Mouse (Mus musculus) gastrocnemius, adult 2 months (tissue): ENCODE measurements at regions not wholly inside any gene's neighbourhood (a gene's known extent, or its start where the extent isn't known, plus 50 kb on each side); places are given as distances from the start of the nearest gene placed in this dataset.

ENCODE experiments used
- DNase-seq: peaks from one replicate; pipeline ENCODE4 v3.0.0; 2022
- H3K27ac ChIP-seq: fragments of 200-600 bp; 2 replicates; pipeline ENCODE4 v1.8.1; 2022; ENCODE audit warnings: mild to moderate bottlenecking
- H3K4me3 ChIP-seq: fragments of 200-600 bp; 2 replicates; pipeline ENCODE4 v1.8.1; 2022; ENCODE audit warnings: mild to moderate bottlenecking, moderate library complexity
- CTCF ChIP-seq: fragments of 200-600 bp; IDR thresholded peaks from 2 replicates; pipeline ENCODE4 v1.8.1; 2022; ENCODE audit warnings: antibody characterized with exemption, mild to moderate bottlenecking, moderate library complexity
- intact Hi-C: fragments of 180-260 bp; cut with DNase I; formaldehyde crosslinking; loops from one replicate; pipeline ENCODE4 v1.15.1; 2025

DNA sequence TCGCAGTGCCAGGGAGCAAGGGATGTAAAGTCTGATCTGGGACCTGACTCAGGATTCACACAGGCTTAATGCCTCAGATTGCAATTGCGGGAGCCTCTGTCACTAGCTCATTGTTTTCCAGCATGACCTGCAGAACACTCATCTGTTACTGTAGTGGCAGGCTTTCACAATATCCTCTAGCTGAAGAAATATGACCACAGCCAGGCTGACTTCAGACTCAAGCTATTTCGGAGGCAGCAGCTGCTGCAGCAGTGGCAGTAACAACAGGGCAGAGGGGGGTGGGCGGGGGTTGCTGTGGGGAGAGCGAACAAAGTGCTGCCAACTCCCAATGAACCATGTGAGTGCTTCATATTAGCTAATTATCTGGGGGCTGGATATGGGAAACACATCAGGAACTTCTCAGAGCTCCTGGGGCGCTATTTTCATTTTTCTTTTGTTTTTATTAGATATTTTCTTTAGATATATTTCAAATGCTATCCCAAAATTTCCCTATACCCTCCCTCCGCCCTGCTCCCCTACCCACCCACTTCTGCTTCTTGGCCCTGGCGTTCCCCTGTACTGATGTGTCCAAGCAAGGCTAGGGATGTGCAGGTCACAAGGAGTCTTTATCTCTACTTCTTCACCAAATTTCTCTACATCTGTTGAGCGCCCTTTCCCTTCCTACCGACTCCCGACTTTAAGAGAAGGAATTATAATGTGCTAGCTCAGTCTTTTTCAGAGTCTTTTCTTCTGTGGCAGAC lies 242.5 kb upstream of the Dab2 start:
- Histone ChIP-seq H3K27ac (no peak overlapping the region), H3K4me3 (peak overlapping the region; percentile 41)
- intact Hi-C loops = no loop called here
- no peak for TF ChIP-seq CTCF
- DNase-seq = peak; percentile 29

DNA sequence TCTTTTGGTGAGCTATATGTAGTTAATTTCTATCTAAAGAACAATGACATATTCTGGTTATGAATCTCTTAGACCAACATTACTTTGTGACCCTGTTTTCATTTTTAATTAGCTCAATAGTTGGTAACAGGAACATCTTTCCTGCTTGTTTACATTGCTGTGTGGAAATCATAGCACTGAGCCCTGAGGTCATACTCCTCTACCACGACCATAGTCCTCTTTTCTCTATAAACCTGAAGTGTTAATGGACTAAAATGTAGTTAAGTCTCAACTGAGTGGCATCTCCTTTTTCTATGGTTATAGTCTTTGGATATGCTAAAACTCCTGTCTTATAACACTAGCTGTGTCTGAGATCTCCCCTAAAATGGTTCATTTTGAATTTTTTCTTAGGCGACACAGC lies 240.2 kb upstream of the Dab2 start:
- H3K4me3 ChIP-seq = no peak overlapping the region
- no peak for DNase-seq
- no peak overlapping the region for H3K27ac ChIP-seq
- intact Hi-C loops = no loop called here
- TF ChIP-seq CTCF = no peak

DNA sequence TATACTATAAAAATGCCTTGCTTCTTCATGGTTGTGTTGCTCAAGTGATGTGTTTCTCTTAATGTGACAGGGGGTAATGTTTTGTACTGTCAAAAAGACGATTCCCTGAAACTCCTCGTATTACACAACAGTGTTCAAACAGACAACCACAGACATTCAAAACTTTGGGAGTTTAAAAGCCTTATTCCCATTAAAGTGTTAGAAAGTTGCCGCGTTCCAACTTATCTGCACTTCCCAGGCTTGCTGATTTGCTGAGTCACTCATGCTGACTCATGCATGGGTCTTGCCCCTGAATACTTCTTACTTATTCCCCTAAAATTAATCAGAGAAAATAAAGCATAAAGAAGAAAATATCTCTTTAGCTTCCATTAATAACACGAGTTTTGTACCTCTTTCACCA lies 239.8 kb upstream of the Dab2 start:
- Histone ChIP-seq H3K27ac (no peak overlapping the region), H3K4me3 (no peak overlapping the region)
- no peak for TF ChIP-seq CTCF
- intact Hi-C loops = no loop called here
- DNase-seq = no peak

DNA sequence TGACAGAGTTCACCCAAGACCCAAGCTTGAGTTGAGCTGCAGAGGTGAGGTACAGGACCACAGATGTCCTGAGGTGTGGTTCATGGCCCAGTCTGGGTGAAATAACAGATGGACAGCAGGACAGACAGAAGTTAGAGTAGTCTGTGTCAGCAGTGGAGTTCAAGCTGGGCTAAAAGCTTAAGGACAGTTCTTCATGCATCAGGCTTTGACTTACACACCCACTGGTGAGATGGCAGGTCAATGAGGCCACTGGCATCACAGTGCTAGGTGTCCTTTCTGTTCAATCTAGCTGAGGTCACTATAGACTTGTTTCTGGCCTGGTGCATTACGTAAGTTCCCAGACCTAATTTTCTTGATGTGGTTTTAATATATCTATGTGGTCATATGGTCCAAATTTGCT lies 238.9 kb upstream of the Dab2 start:
- TF ChIP-seq CTCF = no peak
- Histone ChIP-seq H3K4me3 (no peak overlapping the region), H3K27ac (no peak overlapping the region)
- no peak for DNase-seq
- intact Hi-C loops = no loop called here

DNA sequence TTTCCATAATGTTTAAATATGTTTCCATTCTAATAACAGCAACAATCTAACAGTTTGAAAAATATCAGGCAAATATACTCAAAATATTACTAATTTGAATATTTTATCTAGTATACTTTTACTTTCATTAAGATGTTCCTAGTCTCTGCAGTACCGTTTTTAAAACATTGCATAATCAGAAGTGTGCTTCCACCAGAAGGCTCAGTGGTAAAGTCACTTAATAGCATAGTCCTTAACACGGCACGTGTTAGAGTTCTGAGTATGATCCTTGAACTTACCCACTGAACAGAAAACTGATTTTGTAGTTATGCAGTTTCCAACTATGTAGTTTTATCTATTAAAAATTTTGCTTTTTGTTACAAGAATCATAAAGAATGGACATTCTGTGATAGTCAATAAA lies 234.5 kb upstream of the Dab2 start:
- Histone ChIP-seq H3K4me3 (no peak overlapping the region), H3K27ac (no peak overlapping the region)
- no peak for DNase-seq
- TF ChIP-seq CTCF = no peak
- intact Hi-C loops = no loop called here

DNA sequence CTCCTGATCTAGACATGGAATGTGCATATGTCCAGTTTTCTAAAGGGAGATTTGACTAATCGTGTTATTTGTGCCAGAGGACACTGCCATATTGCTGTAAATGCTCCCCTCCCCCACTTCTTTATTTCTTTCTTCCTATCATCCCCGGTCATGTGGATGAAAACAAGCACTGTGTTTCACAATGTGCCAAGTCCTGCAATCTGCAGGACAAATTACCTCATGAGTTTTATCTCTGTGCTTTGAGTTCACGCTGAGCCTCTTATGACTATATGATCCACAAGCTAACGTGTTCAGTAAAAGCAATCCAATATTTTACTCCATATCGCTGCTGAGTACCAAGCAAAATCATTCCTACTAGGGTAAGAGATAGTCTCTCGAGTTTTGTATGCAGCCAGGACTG lies 232.2 kb upstream of the Dab2 start:
- intact Hi-C loops = no loop called here
- no peak for DNase-seq
- no peak for TF ChIP-seq CTCF
- Histone ChIP-seq H3K4me3 (no peak overlapping the region), H3K27ac (no peak overlapping the region)

DNA sequence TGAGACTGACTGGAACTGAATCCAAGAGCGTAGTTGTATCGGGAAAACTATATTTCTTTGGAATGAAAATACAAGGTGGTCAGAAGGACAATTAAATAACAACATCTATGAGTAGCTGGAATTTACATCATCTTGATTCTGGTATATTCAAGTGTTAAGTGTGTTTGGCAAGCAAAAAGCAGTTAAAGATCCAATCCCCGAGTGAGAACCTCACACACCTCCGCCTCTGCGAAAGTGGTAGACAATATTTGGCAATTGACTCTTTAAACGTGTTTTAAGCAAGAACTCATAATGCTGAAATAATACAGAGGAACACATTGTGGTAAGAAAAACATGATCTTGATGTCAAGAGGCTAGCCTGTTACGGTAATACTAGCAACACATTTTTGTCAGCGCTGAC lies 231.2 kb upstream of the Dab2 start:
- DNase-seq = no peak
- intact Hi-C loops = no loop called here
- Histone ChIP-seq H3K4me3 (no peak overlapping the region), H3K27ac (no peak overlapping the region)
- no peak for TF ChIP-seq CTCF

DNA sequence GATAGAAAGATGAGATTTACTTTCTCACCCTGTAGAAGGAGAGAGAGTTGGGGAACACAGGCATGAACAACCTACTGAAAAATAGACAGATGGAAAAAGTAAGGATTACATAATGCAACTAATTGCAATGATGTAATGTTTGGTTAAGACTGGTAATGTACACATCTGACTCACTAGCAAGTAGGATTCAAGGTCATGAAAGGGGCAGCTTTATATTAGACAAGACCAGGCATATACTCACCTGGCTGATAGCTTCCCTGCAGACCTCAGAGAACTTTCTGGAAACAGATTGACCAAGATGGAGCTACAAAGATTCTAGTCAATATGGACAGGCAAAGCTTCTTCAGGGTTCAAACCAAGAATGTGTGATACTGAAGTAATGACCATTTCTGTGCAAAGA lies 227.7 kb upstream of the Dab2 start:
- Histone ChIP-seq H3K4me3 (no peak overlapping the region), H3K27ac (no peak overlapping the region)
- no peak for DNase-seq
- TF ChIP-seq CTCF = no peak
- intact Hi-C loops = no loop called here

DNA sequence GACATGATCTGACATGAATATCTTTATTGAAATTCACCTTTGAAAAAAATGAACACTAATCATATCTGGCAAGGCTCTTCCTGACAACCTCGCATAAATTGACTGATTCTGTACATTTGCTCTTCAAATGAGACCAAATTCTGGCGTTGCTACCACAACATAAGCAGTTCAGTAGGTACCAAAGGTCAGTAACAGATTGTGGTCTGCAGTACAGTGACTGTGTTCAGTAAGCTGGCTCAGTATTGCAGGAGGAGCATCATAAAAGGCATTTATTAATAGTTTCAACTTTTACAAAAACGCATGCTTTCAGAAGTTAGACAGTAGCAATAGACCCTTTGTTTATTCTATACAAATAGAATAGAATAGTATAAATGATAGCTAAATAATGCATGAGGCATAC lies 226.7 kb upstream of the Dab2 start:
- H3K27ac ChIP-seq = no peak overlapping the region
- DNase-seq = no peak
- H3K4me3 ChIP-seq = no peak overlapping the region
- intact Hi-C loops = no loop called here
- TF ChIP-seq CTCF = no peak

DNA sequence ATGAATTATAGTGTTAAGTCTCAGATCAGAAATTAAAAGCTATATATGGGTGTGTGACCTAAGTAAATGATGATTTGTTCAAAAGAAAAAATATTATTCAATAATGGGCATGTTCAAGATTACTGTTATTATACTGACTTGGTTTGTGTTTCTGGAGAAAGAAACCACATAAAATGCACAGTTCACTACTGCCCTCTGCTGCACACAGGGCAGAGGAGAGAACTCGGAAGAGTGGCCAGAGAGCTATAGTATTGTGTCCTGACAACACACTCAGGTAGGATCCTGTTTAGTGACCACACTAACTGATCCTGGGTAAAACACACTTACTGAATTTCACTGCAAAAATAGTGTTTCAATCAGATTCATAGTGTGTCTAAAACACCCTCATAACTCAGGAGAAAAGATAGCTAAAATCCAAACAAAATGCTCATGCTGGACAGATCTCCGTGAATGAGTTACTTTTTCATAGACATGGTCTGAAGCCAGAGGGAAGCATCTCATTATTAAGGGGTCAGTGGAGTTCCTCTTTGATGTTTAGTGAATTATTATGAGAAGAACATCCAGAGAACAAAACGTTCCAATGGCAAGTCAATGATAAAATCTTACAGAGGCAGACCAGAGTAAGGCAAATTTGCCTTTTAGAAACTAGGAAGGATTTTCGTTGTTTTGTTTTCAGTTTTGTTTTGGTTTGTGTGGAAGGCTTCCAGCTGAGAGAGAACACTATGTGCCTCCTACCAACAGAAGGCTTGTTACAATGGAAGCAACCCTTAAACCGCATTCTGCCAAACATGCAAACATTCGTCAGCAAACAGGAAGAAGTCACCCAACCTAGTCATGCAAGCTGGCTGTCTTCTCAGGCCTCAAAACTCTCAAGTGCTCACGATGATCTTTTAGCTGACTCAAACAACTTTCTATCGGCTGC lies 218.6 kb upstream of the Dab2 start:
- peak; percentile 78 for TF ChIP-seq CTCF
- DNase-seq = peak; percentile 48
- intact Hi-C loops = no loop called here
- peak overlapping the region; percentile 48 for H3K4me3 ChIP-seq
- peak overlapping the region; percentile 66 for H3K27ac ChIP-seq

DNA sequence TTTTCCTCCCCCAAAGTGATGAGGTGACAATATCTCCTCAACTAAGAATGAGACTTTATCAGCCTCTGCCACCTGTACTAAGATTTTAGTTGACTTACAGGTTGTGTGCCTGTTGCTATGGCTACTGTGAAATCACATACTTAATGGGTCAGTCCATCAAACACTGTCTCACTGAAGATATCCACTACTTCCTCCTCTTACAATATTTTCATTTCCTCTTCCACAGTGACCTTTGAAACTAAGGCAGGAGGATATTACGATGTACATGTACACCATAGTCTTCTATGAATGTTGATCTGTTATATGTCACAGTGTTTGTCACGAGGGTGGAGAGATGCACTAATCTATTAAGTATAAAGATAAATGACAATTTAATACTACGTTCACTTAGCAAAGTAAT lies 212.4 kb upstream of the Dab2 start:
- no peak for DNase-seq
- no peak overlapping the region for H3K27ac ChIP-seq
- intact Hi-C loops = no loop called here
- no peak for TF ChIP-seq CTCF
- H3K4me3 ChIP-seq = no peak overlapping the region

DNA sequence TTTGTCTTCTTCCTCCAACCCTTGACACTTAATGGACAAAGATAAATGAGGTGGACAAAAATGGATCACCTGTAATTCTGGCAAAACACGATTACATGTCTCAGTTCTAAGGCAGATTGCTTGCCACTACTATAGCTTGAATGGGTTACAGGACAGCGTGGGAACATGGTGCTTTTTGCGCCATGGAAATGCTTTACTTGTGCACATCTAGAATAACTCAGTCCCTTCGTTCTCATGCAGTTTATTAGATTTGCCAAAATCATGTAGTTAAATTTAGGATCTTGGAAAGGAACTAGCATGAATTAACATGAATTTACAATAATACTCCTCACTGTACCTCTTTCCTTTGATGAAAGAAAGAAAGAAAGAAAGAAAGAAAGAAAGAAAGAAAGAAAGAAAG lies 211.1 kb upstream of the Dab2 start:
- no peak for DNase-seq
- Histone ChIP-seq H3K27ac (no peak overlapping the region), H3K4me3 (no peak overlapping the region)
- intact Hi-C loops = no loop called here
- TF ChIP-seq CTCF = no peak

DNA sequence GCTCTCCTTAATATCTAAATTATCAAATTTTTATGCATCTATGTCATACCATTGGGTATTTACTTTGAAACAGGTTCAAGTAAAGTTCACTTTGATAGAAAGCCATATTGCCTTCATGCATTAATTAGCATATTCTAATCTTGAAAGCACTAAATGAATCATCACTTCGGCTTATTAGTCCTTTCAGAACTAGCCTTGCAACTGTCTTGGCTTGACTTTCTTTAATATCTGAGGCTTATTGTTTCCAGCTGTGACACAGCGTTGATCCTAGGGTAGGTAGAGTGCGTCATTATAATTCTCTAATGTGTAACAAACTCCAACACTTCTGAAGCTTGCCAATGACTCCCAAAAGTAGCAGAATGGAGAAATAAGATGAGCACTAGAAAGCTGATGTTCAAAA lies 169.9 kb upstream of the Dab2 start:
- Histone ChIP-seq H3K27ac (no peak overlapping the region), H3K4me3 (no peak overlapping the region)
- no peak for DNase-seq
- TF ChIP-seq CTCF = no peak
- intact Hi-C loops = no loop called here

DNA sequence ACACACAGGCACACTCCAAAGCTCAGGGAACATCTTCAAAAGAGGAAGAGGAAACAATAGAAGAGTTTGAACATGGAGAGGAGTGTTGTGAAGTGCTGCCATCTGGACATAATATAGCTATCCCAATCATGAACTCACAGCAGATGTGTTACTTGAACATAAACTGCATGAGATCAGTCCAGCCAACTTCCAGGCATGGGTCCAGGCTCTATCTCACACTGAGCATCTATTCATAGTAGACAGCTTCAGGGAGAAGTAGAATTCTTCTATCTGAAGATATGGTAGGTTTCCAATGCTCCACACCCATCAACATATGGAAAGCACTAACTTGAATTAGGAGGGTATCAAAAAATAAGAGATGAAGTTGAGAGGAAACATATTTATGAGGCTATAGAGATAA lies 167.4 kb upstream of the Dab2 start:
- H3K4me3 ChIP-seq = no peak overlapping the region
- no peak for DNase-seq
- no peak for TF ChIP-seq CTCF
- H3K27ac ChIP-seq = no peak overlapping the region
- intact Hi-C loops = no loop called here
